Mouse (Mus musculus) heart, postnatal 0 days (tissue): ENCODE measurements around the gene Lrrc57.

ENCODE experiments used
- CTCF ChIP-seq: IDR thresholded peaks from 2 replicates; pipeline ENCODE4 v1.5.1; 2016; ENCODE audit warnings: antibody characterized with exemption, control low read depth, low read depth
- EP300 ChIP-seq: IDR thresholded peaks from 2 replicates; pipeline ENCODE4 v1.6.1; 2016; ENCODE audit warnings: antibody characterized with exemption, low read depth

- TF ChIP-seq CTCF, result peak; percentile 14
- no peak for TF ChIP-seq EP300
Measured at GRCm38 (mm10) chr2:120619538-120619937, 10.2 kb upstream of the Lrrc57 start.
